Mouse (Mus musculus) stomach, postnatal 0 days (tissue): ENCODE data around the gene Idh2.

Source experiments
- CTCF ChIP-seq: IDR thresholded peaks from 2 replicates; pipeline ENCODE4 v1.5.1; 2016; ENCODE audit warnings: antibody characterized with exemption, low read depth, mild to moderate bottlenecking, moderate library complexity
- EP300 ChIP-seq: optimal IDR thresholded peaks from 2 replicates; pipeline ENCODE3; 2016; ENCODE audit warnings: antibody characterized with exemption

- TF ChIP-seq CTCF (no peak), EP300 (no peak)
Measured at GRCm38 (mm10) chr7:80143331-80144273, 28.4 kb upstream of the Idh2 start.
